Mouse (Mus musculus) limb, embryonic 13.5 days (tissue): ENCODE measurements at regions not wholly inside any gene's neighbourhood (a gene's known extent, or its start where the extent isn't known, plus 50 kb on each side); places are given as distances from the start of the nearest gene placed in this dataset.

Experiments
- ATAC-seq: fragments of 200-750 bp; cut with Nextera tagmentation; 2 replicates; pipeline ENCODE4 v1.8.0; 2017; ENCODE audit warnings: low read depth, moderate number of reproducible peaks, moderate TSS enrichment; ENCODE audit not compliant: low FRiP score
- H3K27ac ChIP-seq: fragments of 300-500 bp; sonication (generic); 2 replicates; pipeline ENCODE4 v1.5.1; 2015; ENCODE audit warnings: inconsistent platforms, mild to moderate bottlenecking, moderate library complexity
- H3K27me3 ChIP-seq: fragments of 300-500 bp; sonication (generic); 2 replicates; pipeline ENCODE4 v1.6.1; 2015; ENCODE audit warnings: mild to moderate bottlenecking, inconsistent platforms
- H3K36me3 ChIP-seq: fragments of 300-500 bp; sonication (generic); 2 replicates; pipeline ENCODE4 v1.6.1; 2015; ENCODE audit warnings: inconsistent platforms, mild to moderate bottlenecking, moderate library complexity
- H3K4me1 ChIP-seq: fragments of 300-500 bp; sonication (generic); 2 replicates; pipeline ENCODE4 v1.6.1; 2015; ENCODE audit warnings: inconsistent platforms
- H3K4me2 ChIP-seq: fragments of 300-500 bp; sonication (generic); replicated peaks from 2 replicates; pipeline ENCODE4 v1.6.1; 2015; ENCODE audit warnings: inconsistent platforms, mild to moderate bottlenecking, moderate library complexity
- H3K4me3 ChIP-seq: fragments of 300-500 bp; sonication (generic); 2 replicates; pipeline ENCODE4 v1.5.1; 2015; ENCODE audit warnings: moderate library complexity, mild to moderate bottlenecking, inconsistent platforms
- H3K9ac ChIP-seq: fragments of 300-500 bp; sonication (generic); 2 replicates; pipeline ENCODE4 v1.6.1; 2015; ENCODE audit warnings: mild to moderate bottlenecking, inconsistent platforms
- H3K9me3 ChIP-seq: fragments of 300-500 bp; sonication (generic); 2 replicates; pipeline ENCODE4 v1.6.1; 2016; ENCODE audit warnings: inconsistent platforms
- WGBS: fragments of 180-500 bp; shearing (Covaris S2); methylation state at CpG from one replicate; pipeline ENCODE4 v1.1.7; 2015; 5-methylcytosine and 5-hydroxymethylcytosine counted together

- no peak for ATAC-seq
- Histone ChIP-seq H3K27me3 (no peaks in the 10 kb centered on the region), H3K4me2 (no peak overlapping the region), H3K4me1 (no peaks in the 10 kb centered on the region; the same call in none of the 2 replicates), H3K9ac (no peak overlapping the region), H3K4me3 (no peak overlapping the region), H3K27ac (no peak overlapping the region), H3K36me3 (no peaks in the 10 kb centered on the region), H3K9me3 (peaks cover 7% of the 10 kb centered on the region; the same call in 1 of the 2 replicates)
- 91% methylated on average over 6 of the region's 6 CpGs for WGBS
Observed at GRCm38 (mm10) chr10:25064701-25065362, 137.5 kb upstream of the Arg1 start.

GRCm38 (mm10) chr10:25061402-25062055 lies 134.2 kb upstream of the Arg1 start:
- no peak for ATAC-seq
- no peak overlapping the region for H3K4me3 ChIP-seq
- 13% methylated on average over 13 of the region's 13 CpGs for WGBS

GRCm38 (mm10) chr10:25058694-25059093 lies 131.4 kb upstream of the Arg1 start:
- 84% methylated on average over 11 of the region's 11 CpGs for WGBS
- Histone ChIP-seq H3K36me3 (no peaks in the 10 kb centered on the region), H3K27me3 (no peaks in the 10 kb centered on the region), H3K27ac (no peak overlapping the region), H3K4me3 (no peak overlapping the region), H3K9me3 (no peaks in the 10 kb centered on the region), H3K4me1 (no peaks in the 10 kb centered on the region; the same call in 1 of the 2 replicates), H3K9ac (no peak overlapping the region), H3K4me2 (no peak overlapping the region)
- ATAC-seq = no peak

More at GRCm38 (mm10) chr10:25061402-25062055, 134.2 kb upstream of the Arg1 start:
- H3K9ac ChIP-seq = no peak overlapping the region
- H3K4me1 ChIP-seq = no peaks in the 10 kb centered on the region; the same call in 1 of the 2 replicates
- H3K27me3 ChIP-seq = no peaks in the 10 kb centered on the region
- H3K36me3 ChIP-seq = no peaks in the 10 kb centered on the region
- H3K27ac ChIP-seq = no peak overlapping the region
- H3K9me3 ChIP-seq = peaks cover 5% of the 10 kb centered on the region; the same call in 1 of the 2 replicates
- no peak overlapping the region for H3K4me2 ChIP-seq

- WGBS = 72% methylated on average over 3 of the region's 3 CpGs
- no peaks in the 10 kb centered on the region for H3K4me1 ChIP-seq
- no peak overlapping the region for H3K4me2 ChIP-seq
- H3K4me3 ChIP-seq = no peak overlapping the region
- H3K9ac ChIP-seq = no peak overlapping the region
- H3K27ac ChIP-seq = no peak overlapping the region
- H3K9me3 ChIP-seq = 0 out of 2 replicates have a peak, but pooled peaks cover 4% of the 10 kb centered on the region
- ATAC-seq = no peak
- no peaks in the 10 kb centered on the region for H3K27me3 ChIP-seq
- no peaks in the 10 kb centered on the region for H3K36me3 ChIP-seq
Observed at GRCm38 (mm10) chr10:25051998-25052397, 124.7 kb upstream of the Arg1 start.

- Histone ChIP-seq H3K9ac (no peak overlapping the region), H3K4me2 (no peak overlapping the region), H3K36me3 (no peaks in the 10 kb centered on the region), H3K27ac (no peak overlapping the region), H3K4me3 (no peak overlapping the region), H3K27me3 (no peaks in the 10 kb centered on the region), H3K4me1 (no peaks in the 10 kb centered on the region), H3K9me3 (0 out of 2 replicates have a peak, but pooled peaks cover 4% of the 10 kb centered on the region)
- WGBS = 82% methylated on average over 5 of the region's 5 CpGs
- no peak for ATAC-seq
Observed at GRCm38 (mm10) chr10:25051368-25051874, 124.1 kb upstream of the Arg1 start.

GRCm38 (mm10) chr10:25041221-25041620 lies 113.9 kb upstream of the Arg1 start:
- H3K9me3 ChIP-seq = no peaks in the 10 kb centered on the region
- H3K27ac ChIP-seq = no peak overlapping the region
- no peak overlapping the region for H3K4me2 ChIP-seq
- 82% methylated on average over 4 of the region's 4 CpGs for WGBS
- no peak overlapping the region for H3K9ac ChIP-seq
- H3K4me3 ChIP-seq = no peak overlapping the region
- H3K36me3 ChIP-seq = no peaks in the 10 kb centered on the region
- H3K27me3 ChIP-seq = no peaks in the 10 kb centered on the region
- no peaks in the 10 kb centered on the region for H3K4me1 ChIP-seq
- no peak for ATAC-seq

- 94% methylated on average over 3 of the region's 3 CpGs for WGBS
- no peak for ATAC-seq
Observed at GRCm38 (mm10) chr10:25039926-25040325, 112.6 kb upstream of the Arg1 start.

GRCm38 (mm10) chr10:25036928-25037327 lies 109.6 kb upstream of the Arg1 start:
- Histone ChIP-seq H3K4me3 (no peak overlapping the region), H3K9ac (no peak overlapping the region), H3K27ac (no peak overlapping the region), H3K36me3 (no peaks in the 10 kb centered on the region), H3K4me2 (no peak overlapping the region), H3K9me3 (no peaks in the 10 kb centered on the region), H3K4me1 (0 out of 2 replicates have a peak, but pooled peaks cover 4% of the 10 kb centered on the region), H3K27me3 (no peaks in the 10 kb centered on the region)
- ATAC-seq = no peak
- 83% methylated on average over 3 of the region's 3 CpGs for WGBS

More at GRCm38 (mm10) chr10:25039926-25040325, 112.6 kb upstream of the Arg1 start:
- H3K4me3 ChIP-seq = no peak overlapping the region
- no peaks in the 10 kb centered on the region for H3K27me3 ChIP-seq
- H3K36me3 ChIP-seq = no peaks in the 10 kb centered on the region
- H3K9ac ChIP-seq = no peak overlapping the region
- no peak overlapping the region for H3K4me2 ChIP-seq
- 0 out of 2 replicates have a peak, but pooled peaks cover 4% of the 10 kb centered on the region for H3K4me1 ChIP-seq
- H3K27ac ChIP-seq = no peak overlapping the region
- no peaks in the 10 kb centered on the region for H3K9me3 ChIP-seq

- Histone ChIP-seq H3K27ac (no peak overlapping the region), H3K4me3 (no peak overlapping the region), H3K9ac (no peak overlapping the region), H3K4me1 (0 out of 2 replicates have a peak, but pooled peaks cover 4% of the 10 kb centered on the region), H3K4me2 (no peak overlapping the region), H3K36me3 (no peaks in the 10 kb centered on the region), H3K27me3 (no peaks in the 10 kb centered on the region), H3K9me3 (no peaks in the 10 kb centered on the region)
- ATAC-seq = no peak
- 59% methylated on average over 6 of the region's 6 CpGs for WGBS
Observed at GRCm38 (mm10) chr10:25035363-25035762, 108.1 kb upstream of the Arg1 start.

- H3K27ac ChIP-seq = no peak overlapping the region
- no peak overlapping the region for H3K9ac ChIP-seq
- no peaks in the 10 kb centered on the region for H3K27me3 ChIP-seq
- H3K4me2 ChIP-seq = no peak overlapping the region
- 62% methylated on average over 1 of the region's 1 CpGs for WGBS
- no peak for ATAC-seq
- peaks cover 4% of the 10 kb centered on the region for H3K9me3 ChIP-seq
- no peak overlapping the region for H3K4me3 ChIP-seq
- 0 out of 2 replicates have a peak, but pooled peaks cover 4% of the 10 kb centered on the region for H3K4me1 ChIP-seq
- H3K36me3 ChIP-seq = no peaks in the 10 kb centered on the region
Observed at GRCm38 (mm10) chr10:25032625-25033024, 105.3 kb upstream of the Arg1 start.

- no peaks in the 10 kb centered on the region for H3K36me3 ChIP-seq
- H3K4me2 ChIP-seq = no peak overlapping the region
- no peaks in the 10 kb centered on the region for H3K4me1 ChIP-seq
- H3K27me3 ChIP-seq = no peaks in the 10 kb centered on the region
- no peak for ATAC-seq
- H3K27ac ChIP-seq = no peak overlapping the region
- no peak overlapping the region for H3K4me3 ChIP-seq
- peaks cover 9% of the 10 kb centered on the region for H3K9me3 ChIP-seq
- H3K9ac ChIP-seq = no peak overlapping the region
- WGBS = 66% methylated on average over 6 of the region's 6 CpGs
Observed at GRCm38 (mm10) chr10:25029387-25029915, 102.2 kb upstream of the Arg1 start.

GRCm38 (mm10) chr10:25023601-25024157 lies 96.4 kb upstream of the Arg1 start:
- ATAC-seq = no peak
- Histone ChIP-seq H3K27ac (no peak overlapping the region), H3K9ac (no peak overlapping the region), H3K36me3 (no peaks in the 10 kb centered on the region), H3K27me3 (no peaks in the 10 kb centered on the region), H3K4me3 (no peak overlapping the region), H3K4me2 (no peak overlapping the region), H3K4me1 (no peaks in the 10 kb centered on the region), H3K9me3 (peaks cover 9% of the 10 kb centered on the region)
- WGBS = 19% methylated on average over 7 of the region's 7 CpGs
